Mouse (Mus musculus) heart, postnatal 0 days (tissue): ENCODE measurements at regions not wholly inside any gene's neighbourhood (a gene's known extent, or its start where the extent isn't known, plus 50 kb on each side); places are given as distances from the start of the nearest gene placed in this dataset.

Source experiments
- CTCF ChIP-seq: IDR thresholded peaks from 2 replicates; pipeline ENCODE4 v1.5.1; 2016; ENCODE audit warnings: antibody characterized with exemption, control low read depth, low read depth
- EP300 ChIP-seq: IDR thresholded peaks from 2 replicates; pipeline ENCODE4 v1.6.1; 2016; ENCODE audit warnings: antibody characterized with exemption, low read depth

GRCm38 (mm10) chr14:120678533-120678932 lies 200.3 kb downstream of the Rap2a start:
- TF ChIP-seq CTCF = no peak
- TF ChIP-seq EP300 = no peak
